ENCODE assay signal across 14 mouse cellular contexts in the genomic region with DNA sequence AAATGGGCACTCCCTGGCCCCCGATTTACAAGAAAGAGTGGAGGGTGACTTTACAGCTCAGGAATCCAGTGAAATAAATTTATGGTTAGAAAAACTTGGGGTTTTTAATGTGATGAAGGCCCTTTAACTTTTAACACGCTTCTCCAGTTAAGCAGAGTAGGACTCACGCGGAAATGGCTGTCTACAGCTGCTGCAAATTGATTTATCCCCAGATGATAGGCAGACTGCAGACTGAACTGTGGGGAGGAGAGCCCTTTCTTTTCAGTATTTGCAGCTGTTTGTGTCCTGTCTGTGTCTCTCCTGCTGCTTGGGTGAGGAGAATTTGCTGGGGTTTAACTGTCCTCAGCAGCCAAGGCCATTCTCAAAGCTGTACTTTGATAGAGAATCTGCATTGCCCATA.
DNase-seq lines count a peak whose midpoint lies in the region; ATAC-seq and TF ChIP-seq lines count a peak whose summit lies in the region.
"Had no signal": no experiment of that assay in that cellular context is flagged by ENCODE, and none has a peak within 500 bp of the region (broad histone marks: within the 10 kb centered on the region; RNA-seq: fewer than 3 reads in every experiment).

No protein-coding gene starts in this region.

- peaks cover 26% of the 10 kb centered on the region for H3K4me1 ChIP-seq in kidney, embryonic 15.5 days
- H3K4me1 ChIP-seq in kidney, postnatal 0 days (replicated peaks; ENCODE audit: insufficient read depth, low read length), result 0 out of 2 replicates have a peak, but pooled peaks cover 12% of the 10 kb centered on the region
- peaks cover 42% of the 10 kb centered on the region for H3K4me1 ChIP-seq in neural tube, embryonic 15.5 days
- H3K4me1 ChIP-seq: liver, embryonic 15.5 days had no signal

- peaks cover 25% of the 10 kb centered on the region for H3K27me3 ChIP-seq in kidney, embryonic 15.5 days
- H3K27me3 ChIP-seq in kidney, postnatal 0 days (ENCODE audit: insufficient read depth, low read length), result no peaks in the 10 kb centered on the region
- no peaks in the 10 kb centered on the region; the same call in 1 of the 2 replicates for H3K27me3 ChIP-seq in neural tube, embryonic 15.5 days (replicated peaks)

- WGBS in kidney, embryonic 15.5 days, result 16% methylated on average over 4 of the region's 4 CpGs
- 20% methylated on average over 4 of the region's 4 CpGs for WGBS in kidney, postnatal 0 days
- WGBS in neural tube, embryonic 15.5 days, result 37% methylated on average over 4 of the region's 4 CpGs

- H3K4me2 ChIP-seq in kidney, embryonic 15.5 days, result no peak overlapping the region
- no peak overlapping the region for H3K4me2 ChIP-seq in kidney, postnatal 0 days (ENCODE audit: low read length)
- H3K4me2 ChIP-seq in neural tube, embryonic 15.5 days, result no peak overlapping the region
- H3K4me2 ChIP-seq: liver, embryonic 15.5 days had no signal

- ATAC-seq in kidney, embryonic 15.5 days (replicated peaks; ENCODE audit: low FRiP score), result no peak
- no peak for ATAC-seq in kidney, postnatal 0 days (replicated peaks; ENCODE audit: low FRiP score, low read depth)
- ATAC-seq in neural tube, embryonic 15.5 days (ENCODE audit: low FRiP score), result no peak
- ATAC-seq: forebrain, postnatal 0 days; intestine, postnatal 0 days had no signal

- H3K9me3 ChIP-seq in kidney, embryonic 15.5 days (replicated peaks), result no peaks in the 10 kb centered on the region
- no peaks in the 10 kb centered on the region for H3K9me3 ChIP-seq in kidney, postnatal 0 days (replicated peaks; ENCODE audit: low read length)
- H3K9me3 ChIP-seq in neural tube, embryonic 15.5 days (replicated peaks), result no peaks in the 10 kb centered on the region
- H3K9me3 ChIP-seq: liver, embryonic 15.5 days had no signal

- H3K9ac ChIP-seq in kidney, embryonic 15.5 days, result no peak overlapping the region
- no peak overlapping the region for H3K9ac ChIP-seq in kidney, postnatal 0 days (ENCODE audit: low read depth, low read length)
- no peak overlapping the region for H3K9ac ChIP-seq in neural tube, embryonic 15.5 days (replicated peaks)
- H3K9ac ChIP-seq: forebrain, postnatal 0 days; liver, embryonic 15.5 days had no signal

- peak; percentile 34 for DNase-seq in embryo, embryonic 10.5 days (ENCODE audit: low spot score)
- no peak for DNase-seq in embryo, embryonic 9.5 days (ENCODE audit: extremely low spot score)
- DNase-seq in kidney, adult 11 months, result no peak
- peak; percentile 81 for DNase-seq in kidney, postnatal 0 days (ENCODE audit: low spot score)
- DNase-seq in cerebellum, postnatal 4 days (ENCODE audit: low spot score in 2 of 2), result no peak
- DNase-seq in retina, embryonic 14.5 days (ENCODE audit: low spot score), result no peak
- DNase-seq: cerebellum, adult 8-10 months; forebrain, postnatal 0 days; heart, postnatal 36 days had no signal

- no peak overlapping the region for H3K4me3 ChIP-seq in kidney, embryonic 15.5 days (replicated peaks)
- no peak overlapping the region for H3K4me3 ChIP-seq in kidney, postnatal 0 days (replicated peaks; ENCODE audit: low read depth, low read length)
- H3K4me3 ChIP-seq in neural tube, embryonic 15.5 days (replicated peaks), result no peak overlapping the region
- H3K4me3 ChIP-seq: erythroblast, embryonic 14.5 days; liver, embryonic 15.5 days had no signal

- peak overlapping the region; percentile 74 for H3K27ac ChIP-seq in kidney, embryonic 15.5 days
- H3K27ac ChIP-seq in kidney, postnatal 0 days, result no peak overlapping the region
- peak overlapping the region; percentile 51 for H3K27ac ChIP-seq in neural tube, embryonic 15.5 days (replicated peaks)
- H3K27ac ChIP-seq: liver, embryonic 15.5 days had no signal

- H3K36me3 ChIP-seq in kidney, embryonic 15.5 days, result no peaks in the 10 kb centered on the region
- no peaks in the 10 kb centered on the region for H3K36me3 ChIP-seq in kidney, postnatal 0 days (ENCODE audit: insufficient read depth, low read length)
- no peaks in the 10 kb centered on the region for H3K36me3 ChIP-seq in neural tube, embryonic 15.5 days
- H3K36me3 ChIP-seq: liver, embryonic 15.5 days had no signal

- TF ChIP-seq CTCF in kidney, postnatal 0 days (IDR thresholded peaks at IDR 0.05; ENCODE audit: low read depth), result no peak

Comparison
In these comparisons a context has a peak if more than half of its experiments do, and no peak if none do; other contexts are left out.
1. DNase-seq: peak in embryo, embryonic 10.5 days (single experiment) and kidney, postnatal 0 days (single experiment); none in embryo, embryonic 9.5 days (single experiment), kidney, adult 11 months (single experiment), cerebellum, postnatal 4 days (0 of 2) and retina, embryonic 14.5 days (single experiment).